Mouse (Mus musculus) neural tube, embryonic 12.5 days (tissue): ENCODE data around the gene Scrn1. TPM values are rescaled to one million over a fixed set of nuclear protein-coding genes. Genes with fewer than 3 reads are reported as not detected.

Experiments
- ATAC-seq: fragments of 200-750 bp; cut with Nextera tagmentation; 2 replicates; pipeline ENCODE4 v1.8.0; 2017; ENCODE audit warnings: low read depth, mild to moderate bottlenecking, moderate TSS enrichment, moderate library complexity; ENCODE audit not compliant: low FRiP score
- H3K27ac ChIP-seq: fragments of 300-500 bp; sonication (generic); 2 replicates; pipeline ENCODE4 v1.5.1; 2016
- H3K27me3 ChIP-seq: fragments of 300-500 bp; sonication (generic); replicated peaks from 2 replicates; pipeline ENCODE4 v1.6.1; 2016; ENCODE audit warnings: mild to moderate bottlenecking
- H3K36me3 ChIP-seq: fragments of 300-500 bp; sonication (generic); 2 replicates; pipeline ENCODE4 v1.6.1; 2016; ENCODE audit warnings: mild to moderate bottlenecking
- H3K4me1 ChIP-seq: fragments of 300-500 bp; sonication (generic); 2 replicates; pipeline ENCODE4 v1.6.1; 2016
- H3K4me2 ChIP-seq: fragments of 300-500 bp; sonication (generic); replicated peaks from 2 replicates; pipeline ENCODE4 v1.6.1; 2016; ENCODE audit warnings: mild to moderate bottlenecking
- H3K4me3 ChIP-seq: fragments of 300-500 bp; sonication (generic); 2 replicates; pipeline ENCODE4 v1.5.1; 2016
- H3K9ac ChIP-seq: fragments of 300-500 bp; sonication (generic); 2 replicates; pipeline ENCODE4 v1.6.1; 2016; ENCODE audit warnings: mild to moderate bottlenecking
- H3K9me3 ChIP-seq: fragments of 300-500 bp; sonication (generic); 2 replicates; pipeline ENCODE4 v1.6.1; 2016; ENCODE audit warnings: mild to moderate bottlenecking
- WGBS: fragments of 180-500 bp; shearing (Covaris S2); methylation state at CpG from one replicate; pipeline ENCODE4 v1.1.7; 2016; 5-methylcytosine and 5-hydroxymethylcytosine counted together
- polyA plus RNA-seq: library from polyadenylated mRNA; unstranded; fragments of >200 nt; fragmentation: Nextera tagmentation; extraction: Ambion mirVana; gene quantifications from 2 replicates; pipeline ENCODE4 v1.2.1, GENCODE M21; 2016

The Scrn1 gene
- polyA plus RNA-seq, 1 experiment from 2014 or later: 88.2 TPM

- H3K27ac ChIP-seq: no peak overlapping the region
- no peaks in the 10 kb centered on the region for H3K9me3 ChIP-seq
- H3K4me1 ChIP-seq: peaks cover 5% of the 10 kb centered on the region; the same call in 1 of the 2 replicates
- no peak for ATAC-seq
- H3K36me3 ChIP-seq: no peaks in the 10 kb centered on the region
- no peak overlapping the region for H3K4me3 ChIP-seq
- H3K27me3 ChIP-seq: no peaks in the 10 kb centered on the region
- WGBS: 79% methylated on average over 13 of the region's 13 CpGs
- no peak overlapping the region for H3K4me2 ChIP-seq
- no peak overlapping the region for H3K9ac ChIP-seq
Measured at GRCm38 (mm10) chr6:54460915-54461671, 105.2 kb downstream of the Scrn1 start.

DNA sequence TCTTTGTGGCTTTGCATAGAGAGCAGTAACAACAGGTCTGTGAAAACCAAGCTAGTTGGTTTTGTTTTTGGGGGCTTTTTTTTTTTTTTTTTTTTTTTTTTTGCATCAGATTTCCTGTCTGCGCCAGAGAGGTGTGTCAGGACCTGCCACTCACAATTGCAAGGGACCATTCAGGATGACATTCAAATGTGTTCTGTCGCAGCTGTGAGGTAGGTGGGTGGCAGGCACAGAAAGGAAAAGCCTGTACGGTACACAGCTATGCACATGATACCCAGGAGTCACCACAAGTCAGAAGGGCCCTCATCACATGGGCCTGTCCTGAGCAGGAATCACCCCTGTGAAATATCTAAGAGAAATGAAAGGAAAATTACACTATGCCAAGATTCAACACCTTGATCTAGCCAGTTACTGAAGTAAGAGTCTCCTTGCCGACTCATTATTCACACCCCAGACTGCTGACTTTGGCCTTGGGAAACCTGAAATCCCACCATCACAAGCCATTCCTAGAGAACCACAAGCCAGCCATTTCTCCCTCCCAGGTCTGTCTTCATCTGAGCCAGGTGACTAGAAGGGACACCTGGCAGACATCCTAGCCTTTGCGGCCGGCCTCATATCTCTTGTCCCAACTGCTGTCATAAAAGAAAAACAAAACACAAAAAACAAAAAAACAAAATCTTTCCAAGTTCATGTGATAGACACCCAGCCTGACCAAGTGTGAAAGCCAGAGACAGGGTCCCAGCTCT lies 105.9 kb downstream of the Scrn1 start:
- no peak for ATAC-seq
- Histone ChIP-seq H3K27me3 (no peaks in the 10 kb centered on the region), H3K4me3 (no peak overlapping the region), H3K4me2 (no peak overlapping the region), H3K9me3 (no peaks in the 10 kb centered on the region), H3K9ac (no peak overlapping the region), H3K27ac (no peak overlapping the region), H3K4me1 (peaks cover 5% of the 10 kb centered on the region; the same call in 1 of the 2 replicates), H3K36me3 (no peaks in the 10 kb centered on the region)
- 88% methylated on average over 6 of the region's 6 CpGs for WGBS

DNA sequence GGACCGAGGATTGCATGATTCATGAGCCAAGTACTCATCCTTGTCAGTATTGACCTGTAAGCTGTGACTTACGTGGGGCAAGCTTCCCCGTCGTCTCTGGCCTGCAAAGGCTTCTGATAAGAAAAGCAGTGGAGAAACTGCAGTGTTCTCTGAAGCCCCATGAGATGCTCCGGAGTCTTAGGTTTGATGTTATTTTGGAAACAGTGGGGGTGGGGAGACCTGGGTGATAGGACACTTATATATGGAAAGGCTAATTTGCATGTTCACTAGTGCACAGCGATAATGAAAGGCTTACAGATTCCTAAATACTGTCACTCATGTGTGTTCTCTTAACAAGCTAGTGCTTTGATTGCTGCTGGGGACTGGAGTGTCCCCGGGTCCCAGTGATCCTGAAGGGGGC lies 106.6 kb downstream of the Scrn1 start:
- ATAC-seq: no peak

More for the DNA sequence above, 106.6 kb downstream of the Scrn1 start:
- Histone ChIP-seq H3K4me2 (no peak overlapping the region), H3K4me1 (peaks cover 5% of the 10 kb centered on the region; the same call in 1 of the 2 replicates), H3K27ac (no peak overlapping the region), H3K9ac (no peak overlapping the region), H3K9me3 (no peaks in the 10 kb centered on the region), H3K27me3 (no peaks in the 10 kb centered on the region), H3K4me3 (no peak overlapping the region), H3K36me3 (no peaks in the 10 kb centered on the region)
- 71% methylated on average over 7 of the region's 7 CpGs for WGBS

Other genes with a start within 250 kb of the Scrn1 start
- 0.49 and 0.82 TPM in 2 replicates for gene Prr15, start 240.7 kb downstream of the Scrn1 start, polyA plus RNA-seq
- 1.4 and 2.1 TPM in 2 replicates for gene Wipf3, start 136.9 kb downstream of the Scrn1 start, polyA plus RNA-seq
- gene Plekha8, start 28.6 kb upstream of the Scrn1 start, polyA plus RNA-seq: 13.2 and 15.0 TPM in 2 replicates
- 19.6 and 20.0 TPM in 2 replicates for gene Fkbp14, start 30.8 kb upstream of the Scrn1 start, polyA plus RNA-seq
- 45.5 and 46.7 TPM in 2 replicates for gene Mturn, start 115.1 kb upstream of the Scrn1 start, polyA plus RNA-seq